Mouse (Mus musculus) heart, adult 2 months (tissue): ENCODE measurements at regions not wholly inside any gene's neighbourhood (a gene's known extent, or its start where the extent isn't known, plus 50 kb on each side); places are given as distances from the start of the nearest gene placed in this dataset.

Experiments used
- CTCF ChIP-seq: fragments of 200-600 bp; IDR thresholded peaks from 2 replicates; pipeline ENCODE4 v1.8.1; 2022; ENCODE audit warnings: antibody characterized with exemption, mild to moderate bottlenecking, moderate library complexity
- POLR2A ChIP-seq: fragments of 200-500 bp; IDR thresholded peaks from 2 replicates; pipeline ENCODE4 v1.6.1; 2011; ENCODE audit warnings: mild to moderate bottlenecking, low read depth, low read length, control low read depth; ENCODE audit not compliant: insufficient read depth

GRCm38 (mm10) chr3:45657023-45657422 is 278.8 kb downstream of the Pcdh10 start:
- TF ChIP-seq CTCF (no peak), POLR2A (no peak)
